Mouse (Mus musculus): Measurements from ENCODE around the gene Tmco3.

DNA sequence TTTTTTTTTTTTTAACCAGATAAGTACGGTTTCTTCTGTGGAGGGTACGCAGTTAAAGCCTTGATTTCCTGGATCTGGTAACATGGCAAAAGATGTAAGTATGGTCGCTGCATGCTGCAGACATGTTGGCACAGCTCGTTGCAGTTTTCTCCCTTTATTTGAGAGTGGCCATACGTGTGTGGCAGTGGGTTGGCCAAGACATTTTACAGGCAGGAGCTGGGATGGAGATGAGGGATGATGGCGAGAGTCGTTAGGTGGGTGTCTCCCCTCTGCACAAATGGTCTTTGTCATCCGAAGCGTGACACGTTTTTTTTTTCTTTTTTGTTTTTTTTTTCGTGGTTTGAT lies 51.6 kb downstream of the Tmco3 start:
- no peak for TF ChIP-seq POLR2A (IDR thresholded peaks at IDR 0.05; ENCODE audit: control insufficient read depth, low read depth, low read length)
- no peak for TF ChIP-seq CTCF (IDR thresholded peaks at IDR 0.05; ENCODE audit: control insufficient read depth, insufficient read depth, insufficient replicate concordance, low read depth, low read length)

Data from testis, adult 2 months (tissue).